Mouse (Mus musculus): ENCODE results near the gene Hectd2.

DNA sequence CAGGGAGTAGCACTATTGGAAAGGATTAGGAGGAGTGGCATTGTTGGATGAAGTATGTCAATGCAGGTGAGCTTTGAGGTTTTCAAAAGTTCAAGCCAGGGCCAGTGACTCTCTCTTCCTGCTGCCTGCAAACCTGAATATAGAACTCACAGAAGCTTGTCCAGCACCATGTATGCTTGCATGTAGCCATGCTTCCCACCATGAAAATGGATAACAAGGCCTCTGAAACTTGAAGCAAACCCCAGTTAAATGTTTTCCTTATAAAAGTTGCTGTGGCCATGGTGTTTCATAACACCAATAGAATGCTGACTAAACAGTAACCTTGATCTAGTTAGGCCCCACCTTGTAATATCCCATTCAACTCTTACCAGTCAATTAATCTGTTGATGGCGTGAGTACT is 27.7 kb downstream of the Hectd2 start:
- TF ChIP-seq CTCF (IDR thresholded peaks at IDR 0.05; ENCODE audit: low read depth, low read length) = no peak
- no peak for TF ChIP-seq POLR2A (IDR thresholded peaks at IDR 0.05; ENCODE audit: insufficient read depth, low read length)
- no peak for TF ChIP-seq EP300 (IDR thresholded peaks at IDR 0.05; ENCODE audit: insufficient read depth, low read depth, low read length)
